Mouse (Mus musculus): Measurements from ENCODE around the gene Gtdc1. TPM values are rescaled to one million over a fixed set of nuclear protein-coding genes. Genes with fewer than 3 reads are reported as not detected.

Gtdc1 gene
- total and polyA plus RNA-seq, 3 experiments: 1.0 to 12.5 (median 12.0) TPM

- no peak for DNase-seq
These were observed 2.8 kb downstream of the Gtdc1 start for GRCm38 (mm10) chr2:44924618-44925017.

- DNase-seq: no peak
These were observed 4.2 kb downstream of the Gtdc1 start for GRCm38 (mm10) chr2:44923056-44923883.

- DNase-seq: no peak
These were observed 5.0 kb downstream of the Gtdc1 start for GRCm38 (mm10) chr2:44922500-44922899.

- no peak for DNase-seq
These were observed 7.0 kb downstream of the Gtdc1 start for GRCm38 (mm10) chr2:44920471-44920870.

GRCm38 (mm10) chr2:44919326-44919725, 8.1 kb downstream of the Gtdc1 start:
- peak; percentile 57 for DNase-seq

GRCm38 (mm10) chr2:44918737-44919136, 8.7 kb downstream of the Gtdc1 start:
- no peak for DNase-seq

- DNase-seq: no peak
These were observed 11.2 kb downstream of the Gtdc1 start for GRCm38 (mm10) chr2:44916286-44916685.

- no peak for DNase-seq
These were observed 29.7 kb downstream of the Gtdc1 start for GRCm38 (mm10) chr2:44897801-44898200.

- DNase-seq: no peak
These were observed 53.7 kb downstream of the Gtdc1 start for GRCm38 (mm10) chr2:44873718-44874117.

GRCm38 (mm10) chr2:44864726-44865125, 62.7 kb downstream of the Gtdc1 start:
- DNase-seq: no peak

- DNase-seq: no peak
These were observed 73.0 kb downstream of the Gtdc1 start for GRCm38 (mm10) chr2:44854475-44854874.

- DNase-seq: no peak
These were observed 77.8 kb downstream of the Gtdc1 start for GRCm38 (mm10) chr2:44849666-44850065.

GRCm38 (mm10) chr2:44848156-44848555, 79.3 kb downstream of the Gtdc1 start:
- DNase-seq: no peak

GRCm38 (mm10) chr2:44845424-44845823, 82.0 kb downstream of the Gtdc1 start:
- no peak for DNase-seq

GRCm38 (mm10) chr2:44829753-44830152, 97.7 kb downstream of the Gtdc1 start:
- no peak for DNase-seq

- no peak for DNase-seq
These were observed 98.1 kb downstream of the Gtdc1 start for GRCm38 (mm10) chr2:44829346-44829745.

GRCm38 (mm10) chr2:44826609-44827008, 100.8 kb downstream of the Gtdc1 start:
- no peak for DNase-seq

- DNase-seq: no peak
These were observed 109.7 kb downstream of the Gtdc1 start for GRCm38 (mm10) chr2:44817787-44818186.

- no peak for DNase-seq
These were observed 113.7 kb downstream of the Gtdc1 start for GRCm38 (mm10) chr2:44813729-44814128.

- DNase-seq: no peak
These were observed 123.0 kb downstream of the Gtdc1 start for GRCm38 (mm10) chr2:44804497-44804896.

- no peak for DNase-seq
These were observed 126.1 kb downstream of the Gtdc1 start for GRCm38 (mm10) chr2:44801361-44801760.

- DNase-seq: no peak
These were observed 135.6 kb downstream of the Gtdc1 start for GRCm38 (mm10) chr2:44791840-44792239.

GRCm38 (mm10) chr2:44791134-44791533, 136.3 kb downstream of the Gtdc1 start:
- no peak for DNase-seq

GRCm38 (mm10) chr2:44782746-44783145, 144.7 kb downstream of the Gtdc1 start:
- DNase-seq: no peak

Measured in adrenal gland, adult 2 months (tissue).